Mouse (Mus musculus) heart, adult 10 weeks (tissue): ENCODE measurements around the gene Pde9a. TPM values are rescaled to one million over a fixed set of nuclear protein-coding genes. Genes with fewer than 3 reads are reported as not detected.

Experiments
- polyA plus RNA-seq: library from polyadenylated mRNA; stranded (reverse); fragments of 350-450 nt; fragmentation: Illumina TruSeq; extraction: RNeasy Lipid Tissue Mini Kit (QIAGEN cat#74804); gene quantifications from one replicate; pipeline ENCODE4 v1.2.3, GENCODE M21; 2014; ENCODE audit warnings: low read depth, low replicate concordance

Gene Pde9a
- 7.4 TPM for polyA plus RNA-seq

GRCm38 (mm10) chr17:31385671-31386665 is at the start of gene Pde9a:
Gene Pde9a, plus strand, starts transcription at chr17:31386210.

GRCm38 (mm10) chr17:31519946-31520838 is 134.2 kb downstream of the Pde9a start, which contains the start of the genes Wdr4 and Ndufv3:
Gene Wdr4, minus strand, starts transcription at chr17:31519980.
Gene Ndufv3, plus strand, starts transcription at chr17:31520115.

Other genes starting within 250 kb of the Pde9a start
- not detected for gene Tff2, start 241.9 kb upstream of the Pde9a start, polyA plus RNA-seq
- not detected for gene Tff1, start 220.9 kb upstream of the Pde9a start, polyA plus RNA-seq
- not detected for gene Tmprss3, start 187.2 kb upstream of the Pde9a start, polyA plus RNA-seq
- gene Ubash3a, start 178.3 kb upstream of the Pde9a start, polyA plus RNA-seq = not detected
- 1.2 TPM for gene Rsph1, start 108.8 kb upstream of the Pde9a start, polyA plus RNA-seq
- 7.5 TPM for gene Slc37a1, start 99.4 kb upstream of the Pde9a start, polyA plus RNA-seq
- 11.1 TPM for gene Wdr4, start 133.8 kb downstream of the Pde9a start, polyA plus RNA-seq
- 1,028 TPM for gene Ndufv3, start 133.9 kb downstream of the Pde9a start, polyA plus RNA-seq
- 10.4 TPM for gene Pknox1, start 178.5 kb downstream of the Pde9a start, polyA plus RNA-seq